Mouse (Mus musculus) cerebral cortex, adult 2 months (tissue): Measurements from ENCODE around the gene 4930535I16Rik.

Source experiments
- WGBS: fragments of 180-500 bp; shearing (Covaris S2); methylation state at CpG from one replicate; pipeline ENCODE4 v1.1.7; 2018; 5-methylcytosine and 5-hydroxymethylcytosine counted together

4930535I16Rik gene

GRCm38 (mm10) chr4:123917548-123918140, at the start of gene 4930535I16Rik:
TSS of gene 4930535I16Rik (minus strand) at chr4:123918022.
- under 1% methylated on average over 63 of the region's 63 CpGs for WGBS

DNA sequence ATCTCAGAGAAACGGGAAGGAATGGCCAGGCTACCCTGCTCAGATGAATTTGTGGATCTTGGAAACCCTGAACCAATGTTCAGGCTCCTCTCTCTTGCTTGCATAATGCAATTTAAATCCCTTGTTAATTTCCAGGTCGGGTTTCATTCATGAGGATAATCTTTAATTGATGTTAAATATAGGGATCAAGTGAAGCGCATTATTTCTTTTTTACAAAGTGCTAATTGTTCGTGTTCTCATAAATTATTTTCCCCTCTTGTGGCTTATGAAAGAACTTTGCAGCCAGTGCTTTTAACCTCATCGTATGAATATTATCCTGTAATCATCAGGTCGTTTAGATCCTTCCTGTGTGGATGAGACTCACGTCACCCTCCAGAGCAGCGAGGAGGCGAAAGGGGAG, 44.9 kb upstream of the 4930535I16Rik start:
- WGBS, result 26% methylated on average over 9 of the region's 9 CpGs

DNA sequence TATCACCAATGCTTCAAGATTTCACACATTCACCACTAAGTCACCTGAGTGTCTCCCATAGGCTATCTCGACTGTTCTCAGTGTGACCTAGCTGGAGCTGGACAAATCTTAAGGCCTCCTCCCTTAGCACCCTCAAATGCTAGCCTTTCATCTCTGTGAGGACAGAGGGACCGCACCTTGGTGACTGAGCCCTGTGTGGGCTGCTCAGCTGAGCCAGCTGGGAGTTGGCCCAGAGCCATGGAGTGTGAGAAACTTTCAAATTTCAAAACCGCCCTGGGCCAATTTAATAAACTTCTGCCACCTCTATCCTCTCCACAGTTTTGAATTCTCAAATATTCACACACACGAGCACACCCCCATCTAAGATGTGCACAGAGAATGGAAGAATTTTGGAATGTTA, 43.1 kb upstream of the 4930535I16Rik start:
- WGBS, result 59% methylated on average over 4 of the region's 4 CpGs

DNA sequence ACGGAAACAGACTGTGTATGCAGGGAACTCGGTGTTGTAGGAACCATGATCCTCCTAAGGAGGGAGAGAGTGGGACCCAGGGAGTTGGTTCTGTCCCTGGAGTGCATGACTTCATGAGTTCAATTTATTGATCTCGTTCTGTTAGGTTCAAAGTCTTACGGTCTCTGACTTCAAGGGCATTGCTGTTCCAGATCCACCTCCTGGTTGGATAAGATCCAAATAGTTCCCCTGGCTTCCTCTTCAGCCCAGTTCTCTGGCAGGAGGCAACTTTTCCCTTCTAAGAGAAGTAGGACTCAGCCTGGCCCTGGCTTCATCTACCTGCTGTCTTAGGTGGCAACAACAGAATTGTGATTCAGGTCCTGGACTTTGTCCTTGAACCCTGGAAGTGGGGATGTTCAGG, 40.1 kb upstream of the 4930535I16Rik start:
- WGBS, result 64% methylated on average over 4 of the region's 4 CpGs

DNA sequence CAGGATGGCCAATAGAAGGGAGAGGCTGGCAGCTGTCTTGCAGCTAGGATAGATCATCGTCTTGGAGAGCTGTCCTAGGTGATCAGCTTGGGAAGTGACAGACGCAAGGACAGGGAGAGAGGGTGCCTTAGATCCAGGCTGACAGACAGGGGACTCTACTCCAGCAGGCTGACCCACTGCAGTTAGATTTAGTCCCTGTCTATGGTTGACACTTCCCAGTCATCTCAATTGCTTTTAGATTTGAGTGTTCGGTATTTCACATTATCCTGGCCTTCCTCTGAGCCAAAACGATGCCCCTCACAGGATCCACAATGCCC, 39.6 kb upstream of the 4930535I16Rik start:
- WGBS, result 58% methylated on average over 4 of the region's 4 CpGs

GRCm38 (mm10) chr4:123956703-123957491, 39.1 kb upstream of the 4930535I16Rik start:
- WGBS, result 7% methylated on average over 31 of the region's 31 CpGs

DNA sequence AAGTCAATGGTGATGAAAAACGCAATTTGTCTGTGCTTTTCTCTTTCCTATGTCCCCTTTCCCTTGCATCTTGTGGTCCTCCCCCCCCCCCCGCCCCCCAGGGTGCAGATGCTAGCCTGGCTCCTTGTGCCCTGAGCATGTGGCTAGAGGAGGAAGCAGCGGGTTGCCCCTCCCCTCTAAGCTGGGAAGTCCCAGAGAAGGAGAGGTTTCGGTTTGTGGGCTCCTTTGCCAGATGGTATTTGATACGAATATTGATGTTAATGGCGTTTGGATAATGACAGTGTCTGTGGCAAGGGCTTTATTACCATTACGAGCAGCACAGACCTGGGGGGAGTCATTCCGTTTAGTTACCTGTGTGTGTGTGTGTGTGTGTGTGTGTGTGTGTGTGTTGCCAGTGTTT, 34.2 kb upstream of the 4930535I16Rik start:
- 70% methylated on average over 8 of the region's 8 CpGs for whole genome bisulfite sequencing

DNA sequence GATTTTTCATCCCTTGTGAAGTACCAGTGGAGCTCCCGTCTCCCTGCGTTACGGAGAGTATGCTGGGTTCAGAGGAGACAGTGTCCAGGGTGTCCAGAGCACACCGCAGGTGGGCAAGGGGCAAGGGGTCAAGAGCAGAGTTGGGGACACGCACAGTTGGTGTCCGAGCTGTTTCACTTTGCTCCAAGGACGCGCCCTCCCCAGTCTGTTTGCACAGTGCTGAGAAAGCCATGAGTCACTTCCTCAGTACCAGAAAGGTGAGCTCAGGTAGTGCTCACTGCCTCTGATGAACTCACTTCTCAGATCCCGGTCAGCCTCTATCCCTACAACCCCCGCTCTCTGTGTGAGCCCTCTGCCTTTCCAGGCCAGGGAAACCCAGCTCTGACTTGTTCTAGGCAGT, 31.8 kb upstream of the 4930535I16Rik start:
- 91% methylated on average over 10 of the region's 10 CpGs for WGBS

DNA sequence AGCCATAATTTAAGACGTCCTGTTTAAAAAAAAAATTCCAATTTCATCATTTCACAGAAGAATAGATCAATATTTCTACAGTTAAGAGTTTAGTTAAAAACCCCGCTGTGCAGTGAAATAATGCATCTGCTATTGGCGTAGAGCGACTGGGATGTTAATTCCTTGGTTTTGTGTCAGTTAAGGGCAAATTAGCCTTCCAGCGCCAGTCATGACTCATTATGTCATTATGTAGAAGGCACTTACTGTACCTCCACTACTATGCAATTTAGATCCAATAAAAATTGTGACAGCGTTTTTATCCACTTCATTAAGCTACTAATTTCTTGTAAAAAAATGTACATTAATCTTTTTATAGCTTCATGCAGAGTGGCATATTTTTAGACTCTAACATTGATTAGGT, 31.1 kb upstream of the 4930535I16Rik start:
- WGBS, result 77% methylated on average over 6 of the region's 6 CpGs

GRCm38 (mm10) chr4:123947149-123947548, 29.3 kb upstream of the 4930535I16Rik start:
- WGBS, result 57% methylated on average over 5 of the region's 5 CpGs

GRCm38 (mm10) chr4:123946701-123947100, 28.9 kb upstream of the 4930535I16Rik start:
- 65% methylated on average over 4 of the region's 4 CpGs for WGBS

DNA sequence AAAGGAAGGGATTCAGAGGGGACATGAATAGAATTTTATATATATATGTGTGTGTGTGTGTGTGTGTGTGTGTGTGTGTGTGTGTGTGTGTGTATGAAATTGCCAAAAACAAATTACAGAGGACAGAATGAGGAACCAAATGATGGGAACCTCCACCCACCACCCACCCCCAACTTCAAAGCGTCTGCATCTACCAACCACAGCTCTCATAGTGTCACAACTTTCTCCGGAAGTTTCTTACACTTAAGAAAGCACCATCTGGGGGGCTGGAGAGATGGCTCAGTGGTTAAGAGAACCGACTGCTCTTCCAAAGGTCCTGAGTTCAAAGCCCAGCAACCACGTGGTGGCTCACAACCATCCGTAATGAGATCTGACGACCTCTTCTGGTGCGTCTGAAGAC, 23.1 kb upstream of the 4930535I16Rik start:
- 77% methylated on average over 7 of the region's 7 CpGs for WGBS

DNA sequence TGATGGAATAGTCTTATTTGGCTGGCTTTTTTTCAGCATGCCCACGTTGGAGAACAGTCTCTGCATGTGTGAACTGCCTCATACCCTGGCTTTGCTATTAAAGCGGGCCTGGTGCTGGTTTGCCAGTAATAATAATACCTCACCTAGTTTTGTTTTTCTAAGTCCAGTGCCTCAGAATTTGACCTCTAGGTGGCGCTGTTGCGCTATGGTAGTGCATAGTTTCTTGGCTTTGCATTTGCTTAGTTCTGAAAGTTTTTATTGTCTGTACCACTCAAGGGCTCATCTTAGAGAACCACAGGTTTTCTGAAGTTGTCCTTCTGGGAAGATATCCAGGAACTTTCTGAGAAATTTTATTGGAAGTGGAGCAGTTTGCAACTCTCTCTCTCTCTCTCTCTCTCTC, 22.0 kb upstream of the 4930535I16Rik start:
- WGBS, result 3% methylated on average over 4 of the region's 4 CpGs

DNA sequence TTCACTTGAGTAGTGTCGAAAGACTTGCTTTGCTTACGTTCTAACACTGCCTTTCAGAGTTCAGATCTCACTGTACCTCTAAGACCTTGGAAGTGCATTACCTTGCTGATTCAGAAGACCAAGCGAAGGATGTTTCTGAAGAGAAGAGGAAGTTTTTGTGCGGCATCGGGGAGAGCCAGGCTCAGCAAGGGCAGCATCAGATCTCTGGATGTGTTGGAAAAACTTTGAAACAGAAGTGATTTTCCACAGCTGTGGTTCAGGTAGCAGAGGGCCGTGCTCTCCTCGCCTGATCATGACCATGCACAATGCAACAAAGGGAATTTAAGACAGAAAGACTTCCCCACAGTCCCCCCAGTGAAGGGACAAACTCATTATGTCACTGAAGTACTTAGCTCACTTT, 18.2 kb upstream of the 4930535I16Rik start:
- 86% methylated on average over 7 of the region's 7 CpGs for WGBS

- WGBS, result 62% methylated on average over 4 of the region's 4 CpGs
These were observed 16.5 kb upstream of the 4930535I16Rik start for GRCm38 (mm10) chr4:123934306-123934705.

DNA sequence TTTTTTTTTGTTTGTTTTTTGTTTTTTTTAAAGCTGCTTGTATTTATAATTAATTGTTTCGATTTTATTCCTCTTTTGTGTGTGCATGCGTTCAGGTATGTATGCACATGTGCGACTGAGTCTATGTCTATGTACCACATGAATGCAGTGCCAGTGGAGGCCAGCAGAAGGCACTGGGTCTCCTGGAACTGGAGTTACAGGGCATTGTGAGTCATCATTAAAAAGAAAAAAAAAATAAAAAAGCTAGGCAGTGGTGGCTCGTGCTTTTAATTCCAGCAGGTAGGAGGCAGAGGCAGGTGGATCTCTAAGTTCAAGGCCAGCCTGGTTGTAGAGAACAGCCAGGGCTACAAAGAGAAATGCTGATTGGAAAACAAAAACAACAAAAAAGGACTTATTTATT, 12.2 kb upstream of the 4930535I16Rik start:
- 87% methylated on average over 4 of the region's 4 CpGs for WGBS

- WGBS, result 86% methylated on average over 4 of the region's 4 CpGs
These were observed 3.3 kb upstream of the 4930535I16Rik start for GRCm38 (mm10) chr4:123921055-123921565.

DNA sequence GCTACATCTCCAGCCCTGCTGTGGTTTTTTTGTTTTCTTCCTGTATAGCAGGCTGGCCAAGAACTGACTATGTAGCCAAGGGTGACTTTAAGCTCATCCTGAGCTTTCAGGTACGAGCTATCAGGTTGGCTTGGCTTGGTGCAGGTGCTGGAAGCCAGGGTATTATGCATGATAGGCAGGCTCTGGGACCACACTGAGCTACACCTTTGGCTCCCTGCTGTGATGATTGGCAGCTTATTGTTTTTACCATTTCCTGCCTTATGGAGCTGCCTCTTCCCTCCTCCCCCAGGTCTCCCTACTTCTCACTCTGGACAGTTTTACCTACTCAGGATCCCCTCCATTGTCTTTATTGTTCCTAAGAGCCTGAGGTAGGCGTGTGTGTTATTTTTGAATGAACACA, 1.0 kb upstream of the 4930535I16Rik start:
- WGBS, result 60% methylated on average over 2 of the region's 2 CpGs

GRCm38 (mm10) chr4:123916748-123917547, 874 bp downstream of the 4930535I16Rik start, which contains the start of gene Rragc:
TSS of gene Rragc (plus strand) at chr4:123917446.
- 2% methylated on average over 48 of the region's 49 CpGs for WGBS

DNA sequence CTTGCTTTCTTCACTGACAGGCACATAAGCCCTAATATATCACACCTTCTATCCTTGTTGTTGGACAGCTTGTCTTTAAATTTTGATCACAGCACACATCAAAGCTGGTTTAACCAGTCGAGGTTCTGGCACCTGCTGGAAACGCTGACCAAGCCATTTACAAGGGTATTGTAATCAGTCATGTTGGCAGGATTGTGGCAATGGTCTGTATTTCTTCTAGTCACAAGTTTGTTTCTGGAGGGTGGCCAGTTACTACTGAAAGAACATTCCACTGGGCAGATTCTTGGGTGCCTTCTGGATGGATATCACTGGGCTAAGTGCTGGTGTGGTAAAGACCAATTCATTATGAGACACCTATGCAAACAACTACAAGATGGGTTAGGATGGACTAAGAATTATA, 5.4 kb downstream of the 4930535I16Rik start:
- WGBS, result 59% methylated on average over 2 of the region's 2 CpGs

GRCm38 (mm10) chr4:123911503-123911902, 6.3 kb downstream of the 4930535I16Rik start:
- 84% methylated on average over 4 of the region's 4 CpGs for WGBS

- WGBS, result under 1% methylated on average over 53 of the region's 53 CpGs
These were observed 12.6 kb downstream of the 4930535I16Rik start for GRCm38 (mm10) chr4:123905126-123905668.
